Mouse (Mus musculus) lung, adult 2 months (tissue): Measurements from ENCODE around the gene Ly6g5c.

Source experiments
- CTCF ChIP-seq: fragments of 200-500 bp; IDR thresholded peaks from 2 replicates; pipeline ENCODE4 v1.5.1; 2011; ENCODE audit warnings: mild to moderate bottlenecking, low read length, control low read depth; ENCODE audit not compliant: insufficient read depth
- POLR2A ChIP-seq: fragments of 200-500 bp; IDR thresholded peaks from 2 replicates; pipeline ENCODE4 v1.6.1; 2011; ENCODE audit warnings: low read depth, mild to moderate bottlenecking, control low read depth, low read length, borderline replicate concordance; ENCODE audit errors: extremely low read depth

DNA sequence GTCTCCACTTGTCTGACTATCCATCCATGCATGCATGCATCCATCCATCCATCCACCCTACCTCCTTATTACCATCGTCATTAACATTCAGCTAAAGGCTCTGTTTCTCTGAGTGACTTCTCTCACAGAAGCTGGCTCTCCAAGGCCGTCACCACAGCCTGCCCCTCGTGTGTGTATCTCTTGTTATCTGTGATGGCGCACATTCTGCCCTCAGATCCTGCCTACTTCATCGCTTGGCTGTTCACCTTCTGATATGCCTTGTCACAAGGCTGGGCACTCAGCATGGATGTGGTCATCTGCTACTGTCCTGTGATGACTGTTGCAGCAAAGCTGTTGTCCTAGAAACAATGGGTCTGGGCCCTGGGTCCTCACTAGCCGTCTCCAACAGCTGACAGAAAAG is 3.3 kb upstream of the Ly6g5c start:
- no peak for TF ChIP-seq CTCF
- TF ChIP-seq POLR2A: no peak
